Mouse (Mus musculus) liver, embryonic 13.5 days (tissue): ENCODE results near the gene Naglu. TPM values are rescaled to one million over a fixed set of nuclear protein-coding genes. Genes with fewer than 3 reads are reported as not detected.

ENCODE experiments used
- ATAC-seq: fragments of 200-750 bp; cut with Nextera tagmentation; 2 replicates; pipeline ENCODE4 v1.8.0; 2017; ENCODE audit warnings: low read depth, mild to moderate bottlenecking, moderate number of reproducible peaks, moderate library complexity
- DNase-seq: peaks from one replicate; pipeline ENCODE4 v3.0.0; 2022
- H3K27ac ChIP-seq: fragments of 300-500 bp; sonication (generic); 2 replicates; pipeline ENCODE4 v1.5.1; 2015; ENCODE audit warnings: moderate library complexity, mild to moderate bottlenecking, inconsistent platforms
- H3K27me3 ChIP-seq: fragments of 300-500 bp; sonication (generic); 2 replicates; pipeline ENCODE4 v1.6.1; 2015; ENCODE audit warnings: mild to moderate bottlenecking, inconsistent platforms
- H3K36me3 ChIP-seq: fragments of 300-500 bp; sonication (generic); 2 replicates; pipeline ENCODE4 v1.6.1; 2015; ENCODE audit warnings: mild to moderate bottlenecking, inconsistent platforms
- H3K4me1 ChIP-seq: fragments of 300-500 bp; sonication (generic); replicated peaks from 2 replicates; pipeline ENCODE4 v1.6.1; 2015; ENCODE audit warnings: inconsistent platforms
- H3K4me2 ChIP-seq: fragments of 300-500 bp; sonication (generic); 2 replicates; pipeline ENCODE4 v1.6.1; 2015; ENCODE audit warnings: inconsistent platforms, mild to moderate bottlenecking, moderate library complexity
- H3K4me3 ChIP-seq: fragments of 300-500 bp; sonication (generic); replicated peaks from 2 replicates; pipeline ENCODE4 v1.5.1; 2015; ENCODE audit warnings: mild to moderate bottlenecking, inconsistent platforms
- H3K9ac ChIP-seq: fragments of 300-500 bp; sonication (generic); 2 replicates; pipeline ENCODE4 v1.6.1; 2015; ENCODE audit warnings: mild to moderate bottlenecking, inconsistent platforms
- H3K9me3 ChIP-seq: fragments of 300-500 bp; sonication (generic); replicated peaks from 2 replicates; pipeline ENCODE4 v1.6.1; 2016; ENCODE audit warnings: inconsistent platforms
- WGBS: fragments of 180-500 bp; shearing (Covaris S2); methylation state at CpG from one replicate; pipeline ENCODE4 v1.1.7; 2015; ENCODE audit not compliant: insufficient replicate concordance; 5-methylcytosine and 5-hydroxymethylcytosine counted together
- polyA plus RNA-seq: library from polyadenylated mRNA; unstranded; fragments of >200 nt; fragmentation: Nextera tagmentation; extraction: Ambion mirVana; gene quantifications from 2 replicates; pipeline ENCODE4 v1.2.1, GENCODE M21; 2015

Gene Naglu
- polyA plus RNA-seq, 1 experiment from 2014 or later: 6.0 TPM

DNA sequence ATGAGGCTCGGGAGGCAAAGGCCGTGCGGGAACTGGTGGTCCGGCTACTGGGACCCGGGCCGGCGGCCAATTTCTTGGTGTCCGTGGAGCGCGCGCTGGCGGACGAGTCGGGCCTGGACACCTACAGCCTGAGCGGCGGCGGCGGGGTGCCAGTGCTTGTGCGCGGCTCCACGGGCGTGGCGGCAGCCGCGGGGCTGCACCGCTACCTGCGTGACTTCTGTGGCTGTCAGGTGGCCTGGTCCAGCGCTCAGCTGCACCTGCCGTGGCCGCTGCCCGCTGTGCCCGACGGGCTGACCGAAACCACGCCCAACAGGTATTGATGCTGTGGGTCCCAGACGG lies 346 bp downstream of the Naglu start:
- under 1% methylated on average over 36 of the region's 36 CpGs for WGBS
- Histone ChIP-seq H3K4me3 (peak overlapping the region; percentile 78), H3K27ac (no peak overlapping the region), H3K4me2 (peak overlapping the region; percentile 97), H3K4me1 (peaks cover 38% of the 10 kb centered on the region), H3K9ac (peak overlapping the region; percentile 79), H3K9me3 (no peaks in the 10 kb centered on the region), H3K27me3 (peaks cover 35% of the 10 kb centered on the region), H3K36me3 (0 out of 2 replicates have a peak, but pooled peaks cover 2% of the 10 kb centered on the region)
- DNase-seq (no peak), ATAC-seq (peak; percentile 69)

DNA sequence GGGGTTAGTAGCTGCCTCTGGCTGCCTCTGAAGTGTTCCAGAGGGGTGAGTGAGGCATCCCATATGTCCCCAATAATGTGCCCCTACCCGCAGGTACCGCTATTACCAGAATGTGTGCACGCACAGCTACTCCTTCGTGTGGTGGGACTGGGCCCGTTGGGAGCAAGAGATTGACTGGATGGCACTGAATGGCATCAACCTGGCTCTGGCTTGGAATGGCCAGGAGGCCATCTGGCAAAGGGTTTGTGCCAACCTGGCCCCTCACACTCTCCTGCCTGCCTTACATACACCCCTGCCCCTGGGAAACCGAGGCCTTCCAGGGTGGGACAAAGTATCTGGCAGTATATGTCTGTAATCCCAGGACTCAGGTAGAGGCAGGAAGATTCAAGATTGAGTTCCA lies 1.2 kb downstream of the Naglu start:
- DNase-seq (no peak), ATAC-seq (no peak)
- H3K4me2 ChIP-seq: peak overlapping the region; percentile 97
- peaks cover 30% of the 10 kb centered on the region for H3K4me1 ChIP-seq
- peaks cover 36% of the 10 kb centered on the region for H3K27me3 ChIP-seq
- WGBS: 60% methylated on average over 6 of the region's 6 CpGs
- H3K9ac ChIP-seq: peak overlapping the region; percentile 79; the same call in 1 of the 2 replicates
- H3K27ac ChIP-seq: no peak overlapping the region
- H3K4me3 ChIP-seq: peak overlapping the region; percentile 78; the same call in 1 of the 2 replicates
- H3K9me3 ChIP-seq: no peaks in the 10 kb centered on the region
- H3K36me3 ChIP-seq: no peaks in the 10 kb centered on the region

DNA sequence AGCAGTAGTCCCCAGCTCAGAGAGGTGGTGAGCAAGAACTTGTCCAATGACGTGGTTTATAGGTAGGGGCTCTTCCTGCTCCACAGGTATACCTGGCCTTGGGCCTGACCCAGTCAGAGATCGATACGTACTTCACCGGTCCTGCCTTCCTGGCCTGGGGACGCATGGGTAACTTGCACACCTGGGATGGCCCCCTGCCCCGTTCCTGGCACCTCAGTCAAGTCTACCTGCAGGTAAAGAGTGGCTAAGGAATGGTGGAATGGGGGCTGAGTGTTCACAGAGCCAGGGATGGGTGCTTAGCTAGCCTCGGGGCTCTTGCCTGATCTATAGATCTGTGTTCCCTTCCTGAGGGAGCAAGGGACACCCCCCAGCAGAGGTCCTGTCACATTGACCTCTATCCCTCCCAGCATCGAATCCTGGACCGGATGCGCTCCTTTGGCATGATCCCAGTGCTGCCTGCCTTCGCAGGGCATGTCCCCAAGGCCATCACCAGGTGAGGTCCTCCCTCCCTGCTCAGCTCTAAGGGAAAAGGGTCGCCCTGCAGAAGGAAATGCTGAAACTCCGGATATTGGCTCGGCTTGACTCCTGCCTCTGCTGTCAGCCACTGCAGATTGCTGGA lies 2.1 kb downstream of the Naglu start:
- DNase-seq: no peak
- no peak for ATAC-seq
- WGBS: 66% methylated on average over 14 of the region's 14 CpGs

DNA sequence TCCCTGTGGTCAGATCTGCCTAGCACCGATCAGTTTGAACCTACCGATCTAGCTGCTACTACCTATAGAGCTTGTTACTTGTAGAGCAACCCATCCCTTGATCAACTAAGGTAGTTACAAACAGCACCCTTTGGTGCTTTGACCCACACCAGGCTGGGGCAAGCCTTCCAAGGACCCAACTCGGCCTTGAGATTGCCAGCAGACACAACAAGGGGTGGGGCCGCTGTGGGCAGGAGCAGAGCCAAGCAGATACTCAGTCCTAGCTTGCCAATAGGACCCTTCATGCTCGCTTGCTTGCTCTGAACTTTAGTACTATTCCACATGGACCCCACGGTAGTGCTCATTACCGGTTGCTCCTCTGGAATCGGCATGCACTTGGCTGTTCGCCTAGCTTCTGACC lies 8.3 kb downstream of the Naglu start, which contains the start of gene Hsd17b1:
Gene Hsd17b1, plus strand, starts transcription at position 291 of the 400 bp plus-strand sequence.
- Histone ChIP-seq H3K4me2 (no peak within 1 kb of the TSS), H3K9ac (no peak within 1 kb of the TSS), H3K4me3 (no peak within 1 kb of the TSS), H3K36me3 (no peaks in the 10 kb centered on the region), H3K27me3 (peaks cover 65% of the 10 kb centered on the region), H3K4me1 (peaks cover 32% of the 10 kb centered on the region), H3K27ac (no peak within 1 kb of the TSS), H3K9me3 (no peaks in the 10 kb centered on the region)
- DNase-seq (no peak), ATAC-seq (no peak)
- WGBS: 72% methylated on average over 9 of the region's 9 CpGs

More for the DNA sequence above, 2.1 kb downstream of the Naglu start:
- Histone ChIP-seq H3K9me3 (no peaks in the 10 kb centered on the region), H3K36me3 (no peaks in the 10 kb centered on the region), H3K27me3 (peaks cover 45% of the 10 kb centered on the region), H3K4me3 (no peak overlapping the region), H3K9ac (no peak overlapping the region), H3K4me1 (peaks cover 21% of the 10 kb centered on the region), H3K27ac (no peak overlapping the region), H3K4me2 (no peak overlapping the region)

DNA sequence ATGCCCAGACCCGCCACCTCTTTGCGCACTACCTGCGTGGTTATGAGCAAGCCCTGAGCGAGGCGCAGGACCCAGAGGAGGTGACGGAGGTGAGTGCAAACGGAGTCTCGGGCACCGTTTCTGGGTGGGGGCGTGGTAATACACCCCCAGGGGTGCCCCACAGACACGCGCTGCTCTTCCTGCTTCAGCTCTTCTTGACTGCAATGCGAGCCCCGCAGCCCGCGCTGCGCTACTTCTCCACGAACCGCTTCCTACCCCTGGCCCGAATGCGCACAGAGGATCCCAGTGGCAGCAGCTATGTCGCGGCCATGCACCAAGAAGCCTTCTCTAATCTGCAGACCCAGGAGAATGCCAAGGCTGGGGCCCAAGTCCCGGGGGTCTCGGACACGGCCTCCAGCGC lies 9.9 kb downstream of the Naglu start:
- WGBS: 4% methylated on average over 27 of the region's 27 CpGs
- Histone ChIP-seq H3K36me3 (peaks cover 5% of the 10 kb centered on the region; the same call in 1 of the 2 replicates), H3K4me2 (peak overlapping the region; percentile 43), H3K9ac (no peak overlapping the region), H3K4me1 (peaks cover 49% of the 10 kb centered on the region), H3K9me3 (no peaks in the 10 kb centered on the region), H3K4me3 (peak overlapping the region; percentile 14), H3K27ac (no peak overlapping the region), H3K27me3 (peaks cover 60% of the 10 kb centered on the region)
- ATAC-seq: no peak
- DNase-seq: no peak

DNA sequence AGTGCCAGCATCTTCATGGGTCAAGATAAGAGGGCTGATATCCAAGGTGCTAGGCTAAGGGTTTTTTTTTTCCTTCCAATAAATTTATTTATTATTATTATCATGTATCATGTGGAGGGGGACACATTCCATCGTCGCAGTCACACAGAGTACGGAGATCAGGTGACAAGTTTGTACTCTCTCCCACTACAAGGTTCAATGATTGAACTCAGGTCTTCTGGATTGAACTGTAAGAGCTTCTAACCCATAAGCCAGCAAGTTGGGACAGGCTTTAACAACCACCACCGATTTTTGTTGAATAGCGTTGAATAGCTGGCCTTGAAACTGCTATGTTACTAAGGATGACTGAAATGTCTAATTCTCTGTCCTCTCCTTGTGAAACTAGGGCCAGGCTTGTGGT lies 10.6 kb downstream of the Naglu start:
- ATAC-seq (no peak), DNase-seq (no peak)
- H3K27ac ChIP-seq: no peak overlapping the region
- no peak overlapping the region for H3K9ac ChIP-seq
- H3K9me3 ChIP-seq: no peaks in the 10 kb centered on the region
- H3K4me1 ChIP-seq: peaks cover 53% of the 10 kb centered on the region
- H3K36me3 ChIP-seq: peaks cover 11% of the 10 kb centered on the region; the same call in 1 of the 2 replicates
- H3K4me3 ChIP-seq: no peak overlapping the region; the same call in 1 of the 2 replicates
- 69% methylated on average over 5 of the region's 5 CpGs for WGBS
- no peak overlapping the region for H3K4me2 ChIP-seq
- peaks cover 60% of the 10 kb centered on the region for H3K27me3 ChIP-seq

DNA sequence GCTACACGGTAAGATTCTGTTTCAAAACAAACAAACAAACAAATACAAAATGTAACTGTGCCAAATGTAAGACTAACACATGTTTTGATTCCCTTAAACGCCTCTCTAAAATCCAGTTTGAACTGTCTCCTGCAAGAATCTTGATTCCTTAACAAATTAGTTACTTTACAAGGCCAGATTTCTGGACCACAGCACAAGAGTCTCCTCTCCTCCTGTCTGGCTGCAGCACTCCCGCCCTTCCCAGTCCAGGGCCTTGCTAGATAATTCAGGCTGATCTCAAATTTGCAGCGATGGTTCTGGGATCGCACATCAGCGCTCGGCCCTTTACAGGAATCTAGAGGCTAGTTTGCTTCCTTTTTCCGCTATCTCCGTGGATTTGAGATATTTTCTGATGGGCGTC lies 11.8 kb downstream of the Naglu start:
- ATAC-seq (no peak), DNase-seq (no peak)
- Histone ChIP-seq H3K36me3 (peaks cover 17% of the 10 kb centered on the region), H3K27ac (peak overlapping the region; percentile 94), H3K4me1 (peaks cover 66% of the 10 kb centered on the region), H3K4me2 (peak overlapping the region; percentile 86), H3K9me3 (no peaks in the 10 kb centered on the region), H3K4me3 (peak overlapping the region; percentile 79), H3K9ac (peak overlapping the region; percentile 90), H3K27me3 (peaks cover 53% of the 10 kb centered on the region)
- 7% methylated on average over 10 of the region's 10 CpGs for whole genome bisulfite sequencing

DNA sequence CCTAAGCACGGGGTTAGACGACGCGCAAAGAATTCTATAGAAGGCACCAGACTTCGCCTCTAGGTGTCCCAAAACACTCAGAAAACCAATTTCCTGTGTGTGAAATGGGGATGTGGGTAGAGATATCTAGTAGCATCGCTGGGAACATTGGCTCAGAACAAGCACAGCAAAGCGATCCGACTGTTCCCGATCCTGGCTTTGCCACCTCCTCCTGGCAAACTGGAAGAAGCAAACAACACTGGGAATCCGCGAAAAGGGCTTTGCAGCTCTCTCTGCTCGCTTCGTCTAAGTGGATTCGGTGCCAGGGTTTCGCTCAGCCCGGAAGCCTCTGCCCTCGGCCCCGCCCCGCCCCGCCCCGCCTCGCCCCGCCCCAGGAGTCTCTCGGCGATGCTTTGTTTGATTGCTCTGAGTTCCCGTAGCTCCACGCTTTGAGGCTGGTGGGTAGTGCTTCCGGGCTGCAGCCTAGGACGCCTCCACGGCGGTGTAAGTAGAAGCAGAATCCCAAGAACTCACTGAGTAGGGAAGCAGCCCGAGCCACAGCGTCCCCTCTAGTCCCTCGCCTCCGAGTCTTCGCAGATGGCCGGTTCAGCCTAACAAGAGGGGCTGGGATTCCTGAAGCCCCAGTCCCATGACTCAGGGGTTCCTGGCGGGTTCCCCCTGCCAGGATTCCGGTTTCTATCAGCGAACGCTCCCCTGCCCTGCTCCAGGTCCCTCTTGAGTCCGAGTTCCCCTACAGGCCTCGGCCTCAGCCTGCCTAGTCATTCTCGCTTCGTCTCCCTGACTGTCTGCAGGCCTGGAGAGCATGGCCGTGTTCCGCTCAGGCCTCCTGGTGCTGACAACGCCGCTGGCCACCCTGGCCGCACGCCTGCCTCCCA lies 12.6 kb downstream of the Naglu start, which contains the start of gene Coasy:
Gene Coasy, plus strand, starts transcription at position 358 of the 875 bp plus-strand sequence.
- Histone ChIP-seq H3K27ac (peak within 1 kb of the TSS; percentile 94), H3K4me3 (peak within 1 kb of the TSS; percentile 79), H3K36me3 (peaks cover 17% of the 10 kb centered on the region), H3K4me2 (peak within 1 kb of the TSS; percentile 86), H3K27me3 (peaks cover 45% of the 10 kb centered on the region), H3K4me1 (peaks cover 70% of the 10 kb centered on the region), H3K9ac (peak within 1 kb of the TSS; percentile 90), H3K9me3 (no peaks in the 10 kb centered on the region)
- WGBS: under 1% methylated on average over 51 of the region's 51 CpGs
- peak; percentile 85 for ATAC-seq
- DNase-seq: peak; percentile 73

DNA sequence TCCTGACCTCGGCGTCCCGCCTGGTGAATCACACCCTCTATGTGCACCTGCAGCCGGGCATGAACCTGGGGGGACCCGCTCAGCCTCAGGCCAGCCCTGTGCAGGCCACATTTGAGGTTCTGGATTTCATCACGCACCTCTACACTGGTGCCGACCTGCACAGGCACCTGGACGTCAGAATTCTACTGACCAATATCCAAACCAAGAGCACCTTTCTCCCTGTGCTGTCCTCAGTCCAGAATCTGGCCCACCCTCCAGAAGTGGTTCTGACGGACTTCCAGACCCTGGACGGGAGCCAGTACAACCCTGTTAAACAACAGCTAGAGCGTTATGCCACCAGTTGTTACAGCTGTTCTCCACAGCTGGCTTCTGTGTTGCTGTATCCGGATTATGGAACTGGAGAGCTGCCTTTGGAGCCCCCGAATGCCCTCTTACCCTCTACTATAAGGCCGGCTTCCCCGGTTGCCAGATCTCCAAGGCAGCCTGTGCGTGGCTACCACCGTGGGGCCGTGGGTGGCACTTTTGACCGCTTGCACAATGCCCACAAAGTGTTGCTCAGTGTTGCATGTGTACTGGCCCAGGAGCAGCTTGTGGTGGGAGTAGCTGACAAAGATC lies 13.4 kb downstream of the Naglu start:
- 30% methylated on average over 19 of the region's 19 CpGs for WGBS
- ATAC-seq (no peak), DNase-seq (no peak)

DNA sequence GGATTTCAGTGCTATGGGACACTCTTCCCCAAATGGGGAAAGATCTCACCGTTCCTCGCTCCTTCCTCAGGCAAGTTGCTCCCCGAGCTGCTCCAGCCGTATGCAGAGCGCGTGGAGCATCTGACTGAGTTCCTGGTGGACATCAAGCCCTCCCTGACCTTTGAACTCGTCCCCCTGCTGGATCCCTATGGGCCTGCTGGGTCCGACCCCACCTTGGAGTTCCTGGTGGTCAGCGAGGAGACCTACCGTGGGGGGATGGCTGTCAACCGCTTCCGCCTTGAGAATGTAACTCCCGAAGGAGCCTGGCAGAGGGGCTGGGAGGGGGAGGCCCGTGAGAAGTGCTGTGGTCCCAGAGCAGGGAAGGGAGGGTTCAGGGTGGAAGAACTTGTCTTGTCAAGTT lies 14.4 kb downstream of the Naglu start:
- 80% methylated on average over 14 of the region's 14 CpGs for WGBS
- no peak overlapping the region for H3K4me2 ChIP-seq
- no peak overlapping the region for H3K4me3 ChIP-seq
- H3K9me3 ChIP-seq: no peaks in the 10 kb centered on the region
- ATAC-seq (no peak), DNase-seq (no peak)
- peak overlapping the region; percentile 26 for H3K9ac ChIP-seq
- peaks cover 79% of the 10 kb centered on the region for H3K4me1 ChIP-seq
- no peak overlapping the region; the same call in 1 of the 2 replicates for H3K27ac ChIP-seq
- H3K27me3 ChIP-seq: peaks cover 27% of the 10 kb centered on the region
- peaks cover 27% of the 10 kb centered on the region for H3K36me3 ChIP-seq

More for the DNA sequence above, 13.4 kb downstream of the Naglu start:
- Histone ChIP-seq H3K27ac (peak overlapping the region; percentile 94), H3K36me3 (peaks cover 17% of the 10 kb centered on the region), H3K27me3 (peaks cover 37% of the 10 kb centered on the region), H3K9me3 (no peaks in the 10 kb centered on the region), H3K4me3 (peak overlapping the region; percentile 79), H3K4me2 (peak overlapping the region; percentile 86), H3K9ac (peak overlapping the region; percentile 90), H3K4me1 (peaks cover 77% of the 10 kb centered on the region)

DNA sequence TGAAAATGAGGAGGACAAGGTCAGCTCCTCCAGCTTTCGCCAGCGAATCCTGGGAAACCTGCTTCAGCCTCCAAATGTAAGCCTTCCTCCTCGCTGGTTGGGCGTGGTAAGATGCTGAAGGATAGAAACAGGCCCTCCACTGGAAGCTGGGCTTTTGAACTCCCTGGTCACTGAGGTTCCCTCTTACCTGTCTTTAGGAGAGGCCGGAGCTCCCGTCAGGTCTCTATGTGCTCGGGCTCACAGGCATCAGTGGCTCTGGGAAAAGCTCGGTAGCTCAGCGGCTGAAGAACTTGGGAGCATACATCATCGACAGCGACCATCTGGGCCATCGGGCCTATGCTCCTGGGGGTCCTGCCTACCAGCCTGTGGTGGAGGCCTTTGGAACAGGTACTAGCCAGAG lies 15.0 kb downstream of the Naglu start:
- Histone ChIP-seq H3K27ac (no peak overlapping the region; the same call in 1 of the 2 replicates), H3K4me2 (no peak overlapping the region), H3K4me3 (no peak overlapping the region), H3K4me1 (peaks cover 74% of the 10 kb centered on the region), H3K9ac (no peak overlapping the region), H3K27me3 (peaks cover 21% of the 10 kb centered on the region), H3K36me3 (peaks cover 32% of the 10 kb centered on the region), H3K9me3 (no peaks in the 10 kb centered on the region)
- WGBS: 87% methylated on average over 12 of the region's 12 CpGs
- ATAC-seq (no peak), DNase-seq (no peak)
